Mouse (Mus musculus) T-helper 2 cell (primary cell): ENCODE measurements around the gene Otor.

Experiments
- in situ Hi-C: fragments of 300-600 bp; cut with MboI, MseI; formaldehyde crosslinking; loops from one replicate; pipeline ENCODE4 v1.15.1; 2025; ENCODE audit warnings: high pct_unique_total_duplicates

Otor gene

DNA sequence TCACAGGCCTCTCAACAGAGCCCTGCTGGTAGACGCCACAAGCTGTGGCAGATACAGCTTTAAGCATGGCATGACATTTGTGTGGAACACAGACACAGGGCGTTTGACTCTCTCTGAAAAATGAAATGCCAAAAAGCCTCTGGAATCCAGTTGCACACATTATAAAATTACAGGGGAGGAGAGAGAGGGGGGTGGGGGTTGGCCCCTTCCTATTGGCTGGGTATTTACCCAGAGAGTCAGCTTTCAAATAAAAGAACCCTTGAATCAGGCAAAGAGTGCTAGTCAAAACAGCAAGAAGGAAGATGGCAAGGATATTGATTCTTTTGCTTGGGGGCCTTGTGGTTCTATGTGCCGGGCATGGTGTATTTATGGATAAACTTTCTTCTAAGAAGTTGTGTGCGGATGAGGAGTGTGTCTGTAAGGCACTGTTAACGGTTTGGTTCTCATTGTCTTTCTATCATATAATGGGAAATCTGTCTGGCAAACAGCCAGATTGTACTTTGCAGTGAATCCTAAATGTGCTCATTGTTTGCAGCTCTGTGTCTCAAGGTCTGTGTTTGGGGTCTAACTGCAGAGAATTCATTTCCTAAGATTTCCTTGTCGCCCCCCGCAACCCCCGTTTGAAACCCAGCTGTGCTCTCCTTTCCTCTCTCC is at the start of gene Otor:
Otor (plus strand) TSS at position 276 of the 654 bp plus-strand sequence.
- in situ Hi-C loops, result no loop called here

DNA sequence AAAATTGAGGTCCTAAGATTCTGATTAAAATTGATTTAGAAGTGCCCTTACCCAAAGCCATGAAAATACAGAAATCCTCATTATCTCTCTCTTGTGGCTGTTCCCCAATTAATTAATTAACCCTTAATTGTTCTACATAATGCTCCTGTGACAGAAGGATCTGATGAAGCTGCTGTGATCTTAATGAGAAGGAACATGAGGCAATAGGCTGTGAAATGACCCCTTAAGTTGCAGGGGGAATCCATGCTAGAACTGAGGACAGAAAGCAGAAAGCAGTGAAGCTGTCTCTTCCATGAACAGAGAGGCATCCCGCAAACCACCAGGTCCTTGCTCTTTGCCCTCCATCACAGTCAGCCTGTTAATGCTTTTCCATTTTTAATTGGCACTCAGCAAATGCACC is 47.0 kb upstream of the Otor start:
- in situ Hi-C loops, result no loop called here

DNA sequence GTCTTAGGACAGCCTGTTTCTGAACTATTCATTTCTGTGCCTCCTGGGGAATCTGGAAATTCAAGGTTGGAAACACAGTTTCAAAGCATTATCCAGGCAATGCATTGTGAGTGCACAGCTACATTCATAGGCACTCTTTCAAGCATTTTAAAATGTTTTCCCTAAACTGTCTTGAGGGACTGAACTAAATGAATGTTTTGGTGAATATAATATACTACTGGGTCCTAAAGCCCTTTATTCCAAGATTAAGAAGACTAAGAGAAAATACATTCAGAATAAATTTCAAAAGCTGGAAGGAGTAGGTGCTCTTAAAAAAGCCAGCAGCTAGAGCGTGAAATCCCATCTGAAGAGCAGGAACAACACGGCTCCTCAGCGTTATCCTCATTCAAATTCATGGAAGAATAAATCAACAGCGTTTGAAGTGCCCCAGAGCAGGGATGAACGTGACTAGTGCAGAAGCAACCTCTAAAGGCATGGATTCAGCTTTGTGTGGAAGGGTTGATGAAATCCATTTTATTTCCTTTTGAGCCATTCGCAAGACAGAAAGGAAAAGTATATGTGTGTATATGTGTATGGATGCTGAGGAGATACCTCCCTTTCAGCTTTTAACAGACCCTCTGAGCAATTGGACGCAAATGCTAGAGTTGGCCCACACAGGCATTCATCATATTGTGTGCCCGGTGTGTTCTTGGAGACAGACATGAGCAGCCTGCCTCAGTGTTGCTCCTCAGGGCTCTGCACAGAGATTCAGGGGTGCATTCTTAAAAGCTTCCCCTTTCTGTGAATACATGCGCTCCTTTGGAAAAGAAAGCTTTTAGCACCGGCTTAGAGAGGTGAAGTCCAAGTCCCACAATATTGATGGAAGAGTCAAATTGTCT is 45.7 kb upstream of the Otor start:
- in situ Hi-C loops, result no loop called here

DNA sequence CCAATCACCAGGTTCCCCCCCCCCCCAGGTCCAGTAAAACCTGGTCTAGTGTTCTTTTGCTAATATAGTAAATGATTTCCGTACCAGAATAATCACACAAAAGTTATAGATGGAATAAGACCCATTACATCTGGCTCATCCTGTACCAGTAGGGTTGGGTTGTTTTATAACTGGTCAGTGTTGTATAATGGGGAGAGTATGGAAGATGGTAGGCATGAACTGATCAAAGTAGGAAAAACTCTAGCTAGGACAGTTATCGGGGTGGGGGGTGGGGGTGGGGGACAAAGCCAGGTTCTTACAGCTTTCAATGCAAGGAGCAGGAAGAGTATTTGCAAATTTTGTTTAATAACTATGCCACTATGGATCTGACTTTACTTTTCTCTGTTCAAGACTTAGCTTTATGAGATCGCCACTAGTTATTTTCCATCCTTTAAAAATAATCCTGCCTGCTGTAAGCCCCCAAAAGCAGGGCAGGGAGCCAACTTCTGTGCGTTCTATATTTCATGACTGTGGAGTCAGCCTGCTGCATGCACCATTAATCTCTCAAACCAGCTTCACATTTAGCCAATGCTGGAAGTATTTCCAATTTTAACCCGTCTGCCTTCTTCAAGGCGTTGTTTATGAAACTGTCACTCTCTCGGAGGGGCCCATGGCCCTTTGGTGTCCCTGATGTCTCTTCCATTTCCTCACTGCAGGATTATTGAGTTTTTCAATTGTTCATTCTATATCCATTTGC is 43.8 kb upstream of the Otor start:
- in situ Hi-C loops, result no loop called here

DNA sequence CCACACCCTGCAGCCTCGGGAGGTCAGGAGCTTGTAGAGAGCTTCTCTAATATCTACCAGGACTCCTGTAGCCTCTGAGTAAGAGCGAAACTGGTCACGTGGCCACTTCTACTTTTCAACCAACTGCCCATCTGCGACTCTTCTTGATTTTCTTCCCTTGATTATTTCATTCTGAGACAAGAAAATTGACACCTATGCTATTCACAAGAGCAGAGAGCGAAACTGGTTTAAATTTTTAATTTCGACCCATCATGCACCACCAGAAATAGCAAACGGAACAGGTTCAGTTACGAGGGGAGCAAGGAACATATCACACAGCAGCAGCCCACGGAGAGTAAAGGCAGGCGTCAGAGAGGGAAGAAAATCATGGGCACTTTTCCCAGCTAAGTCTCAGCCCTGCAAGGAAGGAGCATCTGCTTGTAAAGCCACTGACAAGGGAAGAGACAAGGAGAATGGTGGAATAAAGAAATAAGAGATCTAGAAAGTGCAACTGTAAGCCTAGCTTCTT is 43.1 kb upstream of the Otor start:
- in situ Hi-C loops, result no loop called here

DNA sequence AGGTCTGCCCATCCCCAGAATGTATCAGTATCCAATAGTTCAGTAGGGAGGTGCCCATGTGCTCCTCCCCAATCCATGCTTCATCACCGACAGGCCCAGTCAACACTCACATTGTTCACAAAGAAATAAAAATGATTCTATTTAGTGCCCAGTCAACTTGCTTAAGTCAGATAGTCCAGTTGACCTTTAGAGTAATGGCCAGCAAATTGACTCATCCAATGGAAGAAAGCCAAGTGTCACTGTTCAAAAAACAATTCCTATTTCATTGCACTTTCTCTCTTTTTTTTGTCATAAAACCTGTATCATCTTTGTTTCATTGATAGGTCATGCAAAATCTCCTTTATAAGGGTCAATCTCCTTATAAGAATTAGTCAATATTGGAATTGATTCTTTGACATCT is 36.7 kb upstream of the Otor start:
- in situ Hi-C loops, result no loop called here

DNA sequence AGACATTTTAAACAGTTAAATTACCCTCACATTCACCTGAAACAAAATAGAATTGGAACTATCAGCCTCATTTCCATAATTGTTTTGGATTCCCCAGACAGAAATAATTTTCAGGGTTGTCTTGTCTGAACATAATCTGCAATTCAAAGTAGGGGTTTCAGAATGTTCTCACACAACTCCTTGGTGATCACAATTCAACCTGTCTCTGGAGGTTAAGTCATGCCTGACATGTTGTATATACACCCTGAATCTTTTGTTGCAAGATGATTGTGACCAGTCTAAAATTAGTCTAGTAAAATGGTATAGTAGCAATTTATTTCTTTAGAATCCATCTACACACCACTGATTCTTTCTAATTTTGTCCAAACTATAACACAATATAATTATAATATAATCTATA is 23.0 kb upstream of the Otor start:
- in situ Hi-C loops, result no loop called here

DNA sequence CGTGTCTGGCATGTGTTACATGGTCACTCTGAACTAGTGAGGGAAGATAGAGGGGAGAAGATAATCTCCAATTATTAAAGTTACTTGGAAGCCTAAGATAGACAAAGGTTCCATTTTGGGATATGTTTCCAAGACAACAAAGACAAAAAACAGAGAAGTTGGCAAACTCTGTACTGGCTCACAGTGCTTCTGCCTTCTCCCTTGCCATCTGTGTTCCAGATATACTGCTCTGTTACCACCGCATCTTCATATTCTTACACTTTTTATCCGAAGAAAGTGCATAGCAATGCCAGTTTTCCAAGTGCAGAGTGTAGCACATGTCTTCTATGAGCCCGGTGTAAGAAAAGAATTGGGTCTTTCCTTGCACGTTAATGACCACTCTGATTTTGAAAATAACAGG is 21.5 kb upstream of the Otor start:
- in situ Hi-C loops, result no loop called here

DNA sequence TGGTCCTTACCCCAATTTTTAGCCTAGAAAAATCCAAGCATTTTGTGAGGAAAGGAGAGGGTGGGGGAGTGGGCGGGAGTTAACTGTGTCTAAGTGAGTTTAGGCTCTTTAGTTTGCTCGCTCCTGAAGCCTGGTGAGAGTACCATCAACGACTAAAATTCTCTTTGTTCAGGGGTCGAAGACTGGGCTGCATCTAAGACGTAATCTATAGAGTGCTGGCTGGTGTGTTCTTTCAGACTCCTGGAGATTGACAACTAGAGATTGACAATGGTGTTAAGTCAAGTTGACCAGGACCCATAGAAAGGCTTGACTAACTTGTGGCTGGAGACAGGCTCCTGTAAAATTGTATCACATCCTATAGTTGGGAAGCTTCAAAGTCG is 15.9 kb upstream of the Otor start:
- in situ Hi-C loops, result loop anchor here (10.0 kb wide), 1 partner anchor 158 kb away; the partner anchor contains the start of gene Kif16b

DNA sequence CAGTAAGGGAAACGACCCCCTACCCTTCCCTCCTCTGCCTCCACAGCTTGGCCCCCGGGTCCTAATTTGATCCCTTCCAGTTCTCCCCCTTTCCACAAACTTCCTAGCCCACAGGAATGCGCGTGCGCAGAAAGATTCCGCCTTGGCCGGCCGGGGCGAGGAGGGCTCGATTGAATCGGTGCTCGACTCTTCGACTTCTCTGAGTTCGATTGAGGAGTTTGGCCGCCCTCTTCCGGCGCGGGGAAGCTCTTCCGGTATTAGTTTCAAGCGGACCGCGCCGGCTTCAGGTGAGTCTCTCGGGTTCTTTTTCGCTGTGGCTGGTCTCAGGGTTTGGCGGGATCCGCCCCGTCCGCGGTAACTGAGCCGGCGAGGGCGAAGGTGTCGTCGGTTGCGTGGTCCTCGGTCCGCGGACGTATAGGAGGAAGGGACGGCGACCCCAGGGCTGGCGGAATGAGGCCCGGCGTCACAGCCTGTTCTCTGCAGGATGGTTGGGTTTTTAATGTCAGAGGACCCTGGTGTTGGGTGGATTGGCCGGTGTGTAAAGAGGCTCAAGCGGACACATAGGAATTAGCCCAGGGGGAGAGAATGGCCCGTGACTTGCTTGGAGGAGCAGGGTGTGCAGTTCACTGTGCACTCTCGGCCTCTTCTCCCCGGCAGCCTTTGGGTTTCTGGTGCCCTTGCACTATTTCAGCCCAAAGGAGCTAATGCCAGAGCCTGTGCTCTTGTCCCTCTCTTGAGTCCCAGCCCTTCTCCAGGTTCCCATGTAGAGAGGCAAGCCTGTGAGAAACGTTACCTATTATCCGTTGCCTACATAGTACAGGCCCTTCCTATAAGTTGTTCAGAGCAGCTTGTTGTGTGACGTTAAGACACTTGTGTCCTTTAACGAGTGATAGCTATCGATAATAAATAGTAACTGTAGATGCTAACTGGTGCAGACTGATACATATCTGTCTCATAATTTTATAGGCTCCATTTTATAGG is 15.2 kb upstream of the Otor start, which contains the start of gene Snrpb2:
Snrpb2 (plus strand) TSS at position 228 of the 981 bp plus-strand sequence.
- in situ Hi-C loops, result loop anchor here (10.0 kb wide), 1 partner anchor 158 kb away; the partner anchor contains the start of gene Kif16b

DNA sequence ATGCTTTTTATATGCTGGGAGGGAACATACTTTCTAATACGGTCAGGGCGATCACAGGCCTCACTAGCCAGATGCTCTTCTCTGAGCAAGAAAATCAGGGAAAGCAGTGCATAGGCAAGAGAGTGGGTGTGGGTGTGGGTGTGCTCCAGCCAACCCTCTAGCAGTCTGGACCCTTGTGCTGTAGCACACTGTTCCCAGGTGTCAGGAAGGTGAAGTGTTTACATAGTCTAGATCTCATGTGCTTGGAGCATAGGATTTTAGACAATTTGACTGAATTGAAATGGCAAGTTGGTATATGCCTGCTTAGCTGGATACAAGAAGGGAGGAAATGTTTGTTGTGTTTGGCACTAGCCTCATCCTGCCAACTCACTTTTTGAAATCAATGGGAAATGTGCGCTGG is 12.4 kb upstream of the Otor start:
- in situ Hi-C loops, result loop anchor here (10.0 kb wide), 1 partner anchor 161 kb away; the partner anchor contains the start of gene Kif16b

DNA sequence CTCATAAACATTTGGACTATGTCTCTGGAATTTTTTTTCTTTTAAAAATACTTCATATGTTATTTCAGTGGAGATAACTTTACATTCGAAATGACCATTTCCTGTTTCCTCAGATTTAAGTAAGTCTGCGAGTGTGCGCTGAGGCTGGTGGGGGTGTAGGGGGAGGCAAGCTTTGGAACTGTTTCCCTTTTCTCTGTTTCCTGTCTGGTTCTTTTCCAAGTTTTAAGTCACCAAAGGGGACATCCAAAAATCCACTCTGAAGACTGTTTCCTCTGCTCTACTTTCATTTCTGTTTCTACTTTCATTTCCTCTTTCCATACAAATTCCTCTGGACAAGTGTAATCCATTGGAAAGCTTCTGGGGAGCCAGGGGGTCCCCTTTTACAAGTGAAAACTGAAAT is 3.4 kb downstream of the Otor start:
- in situ Hi-C loops, result no loop called here

DNA sequence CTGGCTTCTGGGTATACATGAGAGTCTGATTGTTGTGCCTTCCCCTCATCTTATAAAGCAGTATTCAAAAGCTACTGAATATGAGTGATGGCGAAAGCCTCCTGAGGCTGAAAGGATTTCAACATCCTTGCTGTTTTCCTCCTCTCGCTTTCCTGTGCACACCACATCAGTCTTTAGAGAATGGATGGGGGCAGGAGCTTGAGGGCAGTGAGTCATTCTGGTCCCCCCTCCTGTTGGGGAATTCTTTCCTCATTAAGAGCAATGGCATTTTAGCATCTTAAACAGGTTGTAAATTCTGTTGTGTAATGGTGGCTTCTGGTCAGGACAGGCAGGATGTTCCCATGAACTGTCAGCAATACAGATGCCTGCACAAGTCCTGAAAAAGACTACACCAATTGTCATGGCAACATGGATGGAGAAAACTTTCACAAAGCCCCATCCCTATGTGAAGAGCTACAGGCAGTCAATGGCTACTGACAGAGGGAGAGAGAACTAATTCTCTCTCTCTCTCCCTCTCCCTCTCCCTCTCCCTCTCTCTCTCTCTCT is 6.7 kb downstream of the Otor start:
- in situ Hi-C loops, result no loop called here

DNA sequence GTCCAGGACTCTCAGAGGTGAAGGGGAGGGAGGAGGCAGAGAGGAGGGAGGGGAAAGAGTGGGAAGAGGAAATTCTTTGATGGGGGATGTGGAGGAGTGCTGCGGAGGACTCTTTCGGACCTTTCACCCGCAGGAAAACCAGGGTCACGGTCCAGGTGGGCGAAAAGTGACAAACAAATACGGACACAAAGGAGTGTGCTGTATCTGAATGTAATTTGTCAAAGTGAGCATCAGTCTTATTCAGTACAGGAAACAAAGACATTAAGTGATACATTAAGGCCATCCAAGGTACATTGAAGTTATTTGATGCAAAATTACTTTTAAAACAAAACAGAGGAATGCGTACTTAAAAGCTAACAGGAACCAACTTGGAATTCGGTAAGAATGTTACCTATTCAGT is 11.6 kb downstream of the Otor start:
- in situ Hi-C loops, result no loop called here

DNA sequence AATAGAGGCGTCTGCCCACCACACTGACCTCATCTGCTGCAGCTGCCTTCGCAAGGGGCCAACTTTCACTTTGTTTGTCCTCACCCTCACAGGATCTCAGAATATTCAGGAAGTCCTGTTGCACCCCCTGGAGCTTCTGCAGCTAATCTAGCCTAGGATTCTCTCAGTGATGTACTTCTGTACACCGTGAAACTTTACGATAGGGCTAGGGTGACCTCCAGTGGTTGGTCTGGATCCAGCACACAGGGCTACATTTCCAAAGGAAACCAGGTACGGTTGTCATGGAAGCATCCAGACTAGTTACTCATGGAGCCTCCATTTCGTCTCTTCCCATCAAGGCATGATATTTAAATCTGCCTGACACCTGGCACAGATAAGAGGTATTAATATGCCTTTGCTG is 15.5 kb downstream of the Otor start:
- in situ Hi-C loops, result no loop called here

DNA sequence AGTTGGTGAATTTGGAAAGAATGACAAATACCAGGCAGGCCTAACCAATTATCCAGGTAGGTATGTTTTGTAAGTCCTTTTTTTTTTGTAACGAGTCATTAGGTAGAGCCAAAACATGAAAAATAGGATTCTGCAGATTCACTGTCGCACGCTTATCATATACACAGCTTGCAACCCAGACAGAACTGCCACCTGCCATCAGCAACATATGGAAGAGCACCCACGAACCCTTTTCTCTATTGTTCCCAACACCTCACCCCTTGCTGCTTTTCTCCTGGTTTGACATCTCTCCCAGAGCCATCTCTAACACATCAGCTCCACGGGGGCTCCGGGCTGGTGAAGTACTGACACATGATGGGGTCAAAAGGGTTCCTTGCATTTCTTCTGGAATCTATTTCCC is 16.5 kb downstream of the Otor start:
- in situ Hi-C loops, result no loop called here

DNA sequence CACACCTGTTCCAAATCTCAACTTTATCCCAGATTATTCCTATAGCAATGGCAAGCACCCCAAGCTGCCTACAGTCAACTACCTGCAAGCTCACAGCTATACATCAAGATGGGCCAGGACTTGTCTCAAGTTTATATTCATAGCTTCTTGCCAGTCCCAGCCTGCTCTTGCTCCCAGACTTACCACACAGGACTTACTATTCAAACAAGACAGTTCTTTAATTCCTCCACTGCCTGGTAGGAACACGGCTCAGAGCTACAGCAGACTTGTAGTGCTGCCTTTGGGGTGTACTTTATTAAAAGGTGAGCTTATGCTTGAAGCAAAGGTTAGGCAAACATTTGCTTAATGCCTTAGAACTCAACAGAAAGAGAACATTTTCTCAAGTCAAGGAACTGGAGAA is 18.9 kb downstream of the Otor start:
- in situ Hi-C loops, result no loop called here

DNA sequence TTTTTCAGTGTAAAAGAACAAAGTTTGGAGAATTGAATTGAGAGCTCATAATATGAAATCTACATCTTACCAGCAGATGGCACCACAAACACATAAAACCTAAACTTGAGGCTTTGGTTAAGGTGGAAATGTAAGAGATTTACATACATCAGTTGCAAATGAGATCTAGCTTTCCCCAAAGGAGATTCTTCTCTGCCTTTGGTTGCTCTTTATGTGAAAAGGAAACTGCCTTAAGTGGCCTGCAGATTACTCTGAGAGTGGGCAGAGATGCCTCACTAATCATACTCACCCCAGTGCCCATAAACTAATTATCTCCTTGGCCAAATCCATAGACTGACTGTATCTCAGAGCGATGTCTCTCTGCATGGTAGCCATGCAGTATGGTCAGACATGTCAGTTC is 35.6 kb downstream of the Otor start:
- in situ Hi-C loops, result no loop called here

DNA sequence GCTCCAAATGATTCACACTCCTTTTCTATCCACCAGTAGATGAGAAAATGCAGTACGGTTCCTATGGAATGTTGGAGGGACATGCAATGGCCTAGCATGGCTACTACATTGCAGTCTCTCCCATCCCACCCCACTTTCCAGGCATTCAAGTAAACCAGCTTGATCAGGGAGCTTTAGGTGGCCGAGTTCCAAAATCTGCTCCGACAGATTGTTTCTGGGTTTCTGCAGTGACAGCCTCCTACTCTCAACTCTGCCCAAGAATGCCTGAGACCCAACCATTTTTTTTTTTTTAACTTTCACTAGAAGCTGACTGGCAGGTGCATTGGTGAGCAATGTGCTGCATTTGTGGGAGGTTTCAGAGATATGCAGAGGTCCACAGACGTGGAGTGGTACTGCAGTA is 36.4 kb downstream of the Otor start:
- in situ Hi-C loops, result no loop called here

DNA sequence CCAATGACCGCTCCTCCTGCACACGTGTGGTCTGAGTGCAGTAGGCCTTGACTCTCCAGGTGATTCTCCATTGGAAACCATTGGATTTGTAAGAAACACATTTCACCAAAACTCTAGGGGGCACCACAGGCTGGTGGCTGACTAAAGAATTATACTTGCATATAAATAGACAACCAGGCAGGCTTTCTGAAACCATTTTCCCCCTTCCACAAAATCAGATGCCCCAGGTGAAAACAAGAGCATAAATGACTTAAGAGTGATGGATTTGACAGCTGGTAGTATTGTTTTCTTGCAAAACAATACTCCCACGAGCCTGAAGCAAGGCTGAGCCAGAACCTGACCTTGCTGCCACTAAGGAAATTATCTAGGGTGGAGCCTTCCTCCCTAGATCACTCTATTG is 39.2 kb downstream of the Otor start:
- in situ Hi-C loops, result no loop called here

DNA sequence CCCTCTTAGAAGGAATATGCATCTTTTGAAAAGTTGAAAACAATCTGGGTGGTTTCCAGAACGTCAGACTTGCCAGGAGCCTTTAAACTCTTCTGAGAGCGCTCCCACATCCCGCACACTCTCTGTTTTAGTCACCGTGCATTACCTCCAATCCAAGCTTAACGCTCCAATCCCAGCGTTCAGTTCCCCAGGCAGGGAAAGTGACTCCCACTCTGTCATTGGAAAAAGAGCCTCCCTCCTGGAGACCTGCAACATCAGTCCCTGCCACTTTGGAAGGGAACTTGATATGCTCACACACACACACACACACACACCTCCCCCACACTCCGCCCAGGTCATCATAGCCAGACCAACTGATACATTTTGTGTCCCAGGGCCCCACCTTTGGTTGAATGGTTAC is 39.9 kb downstream of the Otor start:
- in situ Hi-C loops, result no loop called here
